Mouse (Mus musculus) thymus, adult 2 months (tissue): ENCODE measurements around the gene Gm20379. TPM values are rescaled to one million over a fixed set of nuclear protein-coding genes. Genes with fewer than 3 reads are reported as not detected.

Experiments
- DNase-seq: peaks from one replicate; pipeline ENCODE4 v3.0.0; 2021
- H3K27ac ChIP-seq: fragments of 200-500 bp; 2 replicates; pipeline ENCODE4 v1.5.1; 2012; ENCODE audit warnings: low read length, control low read depth; ENCODE audit not compliant: control insufficient read depth, insufficient read depth
- H3K27me3 ChIP-seq: fragments of 200-500 bp; 2 replicates; pipeline ENCODE4 v1.6.1; 2012; ENCODE audit warnings: mild to moderate bottlenecking, low read length, moderate library complexity, mixed read lengths; ENCODE audit not compliant: control insufficient read depth, insufficient read depth
- H3K36me3 ChIP-seq: fragments of 200-500 bp; 2 replicates; pipeline ENCODE4 v1.6.1; 2012; ENCODE audit warnings: mild to moderate bottlenecking, low read length, moderate library complexity; ENCODE audit not compliant: control insufficient read depth, insufficient read depth
- H3K4me1 ChIP-seq: fragments of 200-500 bp; replicated peaks from 2 replicates; pipeline ENCODE4 v1.6.1; 2012; ENCODE audit warnings: low read length; ENCODE audit not compliant: control insufficient read depth, insufficient read depth
- H3K4me3 ChIP-seq: fragments of 200-500 bp; 2 replicates; pipeline ENCODE4 v1.5.1; 2012; ENCODE audit warnings: mild to moderate bottlenecking, low read length, control low read depth, moderate library complexity; ENCODE audit not compliant: control insufficient read depth, insufficient read depth
- CTCF ChIP-seq: fragments of 200-500 bp; IDR thresholded peaks from 2 replicates; pipeline ENCODE4 v1.5.1; 2012; ENCODE audit warnings: mild to moderate bottlenecking, control low read depth, low read length, moderate library complexity, borderline replicate concordance; ENCODE audit not compliant: control insufficient read depth, poor library complexity, insufficient read depth; ENCODE audit errors: extremely low read depth
- POLR2A ChIP-seq: fragments of 200-500 bp; IDR thresholded peaks from 2 replicates; pipeline ENCODE4 v1.6.1; 2012; ENCODE audit warnings: mild to moderate bottlenecking, low read length, control low read depth, moderate library complexity; ENCODE audit not compliant: control insufficient read depth, poor library complexity, insufficient read depth; ENCODE audit errors: extremely low read depth
- WGBS: fragments of 180-500 bp; shearing (Covaris S2); methylation state at CpG from one replicate; pipeline ENCODE4 v1.1.7; 2018; 5-methylcytosine and 5-hydroxymethylcytosine counted together
- polyA plus RNA-seq: library from polyadenylated mRNA; depleted of rRNA; stranded (reverse); fragments of >200 nt; gene quantifications from 2 replicates; pipeline ENCODE4 v1.2.3, GENCODE M21; 2012

The Gm20379 gene
- polyA plus RNA-seq, 1 experiment: not detected

GRCm38 (mm10) chr13:92277027-92277426, 28.8 kb upstream of the Gm20379 start:
- Histone ChIP-seq H3K27me3 (no peaks in the 10 kb centered on the region), H3K4me1 (peaks cover 10% of the 10 kb centered on the region), H3K4me3 (no peak overlapping the region), H3K27ac (no peak overlapping the region), H3K36me3 (no peaks in the 10 kb centered on the region)
- TF ChIP-seq CTCF: no peak
- TF ChIP-seq POLR2A: no peak
- WGBS: 36% methylated on average over 2 of the region's 2 CpGs
- DNase-seq: no peak

GRCm38 (mm10) chr13:92291605-92292004, 14.2 kb upstream of the Gm20379 start:
- Histone ChIP-seq H3K4me1 (no peaks in the 10 kb centered on the region), H3K36me3 (no peaks in the 10 kb centered on the region), H3K4me3 (no peak overlapping the region), H3K27ac (no peak overlapping the region), H3K27me3 (no peaks in the 10 kb centered on the region)
- WGBS: 78% methylated on average over 4 of the region's 4 CpGs
- no peak for DNase-seq
- no peak for TF ChIP-seq POLR2A
- no peak for TF ChIP-seq CTCF

- H3K4me1 ChIP-seq: no peaks in the 10 kb centered on the region
- TF ChIP-seq CTCF (no peak), POLR2A (no peak)
- peaks cover 4% of the 10 kb centered on the region for H3K36me3 ChIP-seq
- no peaks in the 10 kb centered on the region for H3K27me3 ChIP-seq
- DNase-seq: no peak
- WGBS: 40% methylated on average over 5 of the region's 5 CpGs
- H3K4me3 ChIP-seq: no peak overlapping the region
- no peak overlapping the region for H3K27ac ChIP-seq
Measured at GRCm38 (mm10) chr13:92293883-92294282, 11.9 kb upstream of the Gm20379 start.

- Histone ChIP-seq H3K4me3 (no peak overlapping the region), H3K36me3 (peaks cover 5% of the 10 kb centered on the region), H3K4me1 (no peaks in the 10 kb centered on the region), H3K27me3 (no peaks in the 10 kb centered on the region), H3K27ac (no peak overlapping the region)
- WGBS: 97% methylated on average over 4 of the region's 4 CpGs
- TF ChIP-seq POLR2A (no peak), CTCF (no peak)
- no peak for DNase-seq
Measured at GRCm38 (mm10) chr13:92296490-92296889, 9.3 kb upstream of the Gm20379 start.

GRCm38 (mm10) chr13:92297021-92297420, 8.8 kb upstream of the Gm20379 start:
- TF ChIP-seq CTCF: no peak
- TF ChIP-seq POLR2A: no peak
- Histone ChIP-seq H3K27me3 (no peaks in the 10 kb centered on the region), H3K36me3 (peaks cover 5% of the 10 kb centered on the region), H3K27ac (no peak overlapping the region), H3K4me3 (no peak overlapping the region), H3K4me1 (no peaks in the 10 kb centered on the region)
- no peak for DNase-seq
- WGBS: 98% methylated on average over 2 of the region's 2 CpGs

GRCm38 (mm10) chr13:92299522-92299921, 6.3 kb upstream of the Gm20379 start:
- Histone ChIP-seq H3K36me3 (peaks cover 5% of the 10 kb centered on the region), H3K4me3 (no peak overlapping the region), H3K27ac (no peak overlapping the region), H3K27me3 (no peaks in the 10 kb centered on the region), H3K4me1 (no peaks in the 10 kb centered on the region)
- 94% methylated on average over 1 of the region's 1 CpGs for WGBS
- no peak for DNase-seq
- TF ChIP-seq CTCF (no peak), POLR2A (no peak)

- WGBS: 93% methylated on average over 4 of the region's 4 CpGs
- TF ChIP-seq CTCF (no peak), POLR2A (no peak)
- H3K27ac ChIP-seq: no peak overlapping the region
Measured at GRCm38 (mm10) chr13:92301754-92302153, 4.0 kb upstream of the Gm20379 start.

More at GRCm38 (mm10) chr13:92301754-92302153, 4.0 kb upstream of the Gm20379 start:
- Histone ChIP-seq H3K4me3 (no peak overlapping the region), H3K27me3 (no peaks in the 10 kb centered on the region), H3K4me1 (no peaks in the 10 kb centered on the region), H3K36me3 (peaks cover 5% of the 10 kb centered on the region)
- no peak for DNase-seq
